Mouse (Mus musculus) ES-CJ7 (cell line): ENCODE measurements around the gene Ei24.

Experiments used
- DNase-seq: peaks from one replicate; pipeline ENCODE4 v3.0.0; 2011; ENCODE audit warnings: low read depth, low spot score

Ei24 gene

GRCm38 (mm10) chr9:36796781-36797555, at the start of gene Ei24:
Gene Ei24 (minus strand): TSS chr9:36797393.
- DNase-seq: peak; percentile 72

GRCm38 (mm10) chr9:36846346-36846745, 49.2 kb upstream of the Ei24 start:
- no peak for DNase-seq

GRCm38 (mm10) chr9:36833914-36834313, 36.7 kb upstream of the Ei24 start:
- DNase-seq: no peak

GRCm38 (mm10) chr9:36833043-36833881, 36.1 kb upstream of the Ei24 start:
- peak; percentile 7 for DNase-seq

- peak; percentile 50 for DNase-seq
Observed at GRCm38 (mm10) chr9:36832529-36832928, 35.3 kb upstream of the Ei24 start.

- no peak for DNase-seq
Observed at GRCm38 (mm10) chr9:36831401-36831800, 34.2 kb upstream of the Ei24 start.

GRCm38 (mm10) chr9:36826612-36827363, 29.6 kb upstream of the Ei24 start:
- DNase-seq: no peak

- DNase-seq: no peak
Observed at GRCm38 (mm10) chr9:36822024-36822423, 24.8 kb upstream of the Ei24 start.

- peak; percentile 84 for DNase-seq
Observed at GRCm38 (mm10) chr9:36821644-36822000, 24.4 kb upstream of the Ei24 start, which contains the start of gene Fez1. Gene Fez1 (plus strand): TSS chr9:36821864.

GRCm38 (mm10) chr9:36820969-36821643, 23.9 kb upstream of the Ei24 start:
- DNase-seq: peak; percentile 35

GRCm38 (mm10) chr9:36818905-36819304, 21.7 kb upstream of the Ei24 start:
- DNase-seq: no peak

- DNase-seq: peak; percentile 73
Observed at GRCm38 (mm10) chr9:36814486-36814885, 17.3 kb upstream of the Ei24 start.

- no peak for DNase-seq
Observed at GRCm38 (mm10) chr9:36808126-36808785, 11.1 kb upstream of the Ei24 start.

GRCm38 (mm10) chr9:36805256-36805975, 8.2 kb upstream of the Ei24 start:
- DNase-seq: no peak

- DNase-seq: peak; percentile 47
Observed at GRCm38 (mm10) chr9:36803926-36804325, 6.7 kb upstream of the Ei24 start.

GRCm38 (mm10) chr9:36803386-36803785, 6.2 kb upstream of the Ei24 start:
- DNase-seq: peak; percentile 78

- DNase-seq: peak; percentile 72
Observed at GRCm38 (mm10) chr9:36802951-36803350, 5.8 kb upstream of the Ei24 start.

GRCm38 (mm10) chr9:36801961-36802360, 4.8 kb upstream of the Ei24 start:
- peak; percentile 42 for DNase-seq

- DNase-seq: no peak
Observed at GRCm38 (mm10) chr9:36796224-36796623, 969 bp downstream of the Ei24 start.

GRCm38 (mm10) chr9:36795556-36795955, 1.6 kb downstream of the Ei24 start:
- DNase-seq: no peak
